Mouse (Mus musculus): ENCODE measurements around the gene Asgr1. TPM values are rescaled to one million over a fixed set of nuclear protein-coding genes. Genes with fewer than 3 reads are reported as not detected.

The Asgr1 gene
- polyA plus RNA-seq, 1 experiment from 2014 or later = 0.19 TPM

- Histone ChIP-seq H3K9ac (peak within 1 kb of the TSS; percentile 80; the same call in 1 of the 2 replicates), H3K4me2 (peak within 1 kb of the TSS; percentile 85), H3K27ac (ENCODE audit: poor library complexity, severe bottlenecking) (0 out of 2 replicates have a peak within 1 kb of the TSS, but pooled peaks have one; percentile 61), H3K9me3 (replicated peaks) (no peaks in the 10 kb centered on the region), H3K4me1 (replicated peaks) (peaks cover 56% of the 10 kb centered on the region), H3K4me3 (0 out of 2 replicates have a peak within 1 kb of the TSS, but pooled peaks have one; percentile 57), H3K27me3 (replicated peaks) (no peaks in the 10 kb centered on the region), H3K36me3 (peaks cover 23% of the 10 kb centered on the region)
- ATAC-seq (ENCODE audit: insufficient number of reproducible peaks, low FRiP score) = no peak
- 65% methylated on average over 3 of the region's 3 CpGs for WGBS
These were observed 37.2 kb upstream of the Asgr1 start, which contains the start of gene Dlg4 for GRCm38 (mm10) chr11:70016669-70017068. Gene Dlg4 (plus strand): TSS chr11:70016942.

GRCm38 (mm10) chr11:70017199-70017767 lies 36.6 kb upstream of the Asgr1 start:
- ATAC-seq (ENCODE audit: insufficient number of reproducible peaks, low FRiP score) = no peak
- Histone ChIP-seq H3K9ac (0 out of 2 replicates have a peak overlapping the region, but pooled peaks have one; percentile 41), H3K4me3 (no peak overlapping the region), H3K4me2 (peak overlapping the region; percentile 85), H3K9me3 (replicated peaks) (no peaks in the 10 kb centered on the region), H3K27me3 (replicated peaks) (no peaks in the 10 kb centered on the region), H3K36me3 (peaks cover 17% of the 10 kb centered on the region), H3K27ac (ENCODE audit: poor library complexity, severe bottlenecking) (no peak overlapping the region), H3K4me1 (replicated peaks) (peaks cover 57% of the 10 kb centered on the region)
- 40% methylated on average over 7 of the region's 7 CpGs for WGBS

GRCm38 (mm10) chr11:70018131-70018990 lies 35.5 kb upstream of the Asgr1 start:
- peak overlapping the region; percentile 57 for H3K4me3 ChIP-seq
- peaks cover 61% of the 10 kb centered on the region for H3K4me1 ChIP-seq (replicated peaks)
- no peak for ATAC-seq (ENCODE audit: insufficient number of reproducible peaks, low FRiP score)
- H3K9me3 ChIP-seq (replicated peaks) = no peaks in the 10 kb centered on the region
- H3K27ac ChIP-seq (ENCODE audit: poor library complexity, severe bottlenecking) = peak overlapping the region; percentile 61
- peak overlapping the region; percentile 80 for H3K9ac ChIP-seq
- peak overlapping the region; percentile 85 for H3K4me2 ChIP-seq
- H3K27me3 ChIP-seq (replicated peaks) = no peaks in the 10 kb centered on the region
- 2% methylated on average over 25 of the region's 25 CpGs for WGBS
- H3K36me3 ChIP-seq = peaks cover 6% of the 10 kb centered on the region

- H3K4me3 ChIP-seq = peak overlapping the region; percentile 57
- peaks cover 66% of the 10 kb centered on the region for H3K4me1 ChIP-seq (replicated peaks)
- peak overlapping the region; percentile 85 for H3K4me2 ChIP-seq
- no peaks in the 10 kb centered on the region for H3K36me3 ChIP-seq
- ATAC-seq (ENCODE audit: insufficient number of reproducible peaks, low FRiP score) = no peak
- no peaks in the 10 kb centered on the region for H3K9me3 ChIP-seq (replicated peaks)
- peak overlapping the region; percentile 66 for H3K27ac ChIP-seq (ENCODE audit: poor library complexity, severe bottlenecking)
- 0% methylated on average over 2 of the region's 2 CpGs for WGBS
- peak overlapping the region; percentile 34 for H3K9ac ChIP-seq
- H3K27me3 ChIP-seq (replicated peaks) = no peaks in the 10 kb centered on the region
These were observed 34.3 kb upstream of the Asgr1 start for GRCm38 (mm10) chr11:70019495-70020021.

GRCm38 (mm10) chr11:70020022-70020631 lies 33.8 kb upstream of the Asgr1 start:
- peak overlapping the region; percentile 34 for H3K9ac ChIP-seq
- H3K36me3 ChIP-seq = no peaks in the 10 kb centered on the region
- H3K4me2 ChIP-seq = peak overlapping the region; percentile 85
- H3K4me1 ChIP-seq (replicated peaks) = peaks cover 62% of the 10 kb centered on the region
- 22% methylated on average over 8 of the region's 8 CpGs for WGBS
- H3K27ac ChIP-seq (ENCODE audit: poor library complexity, severe bottlenecking) = peak overlapping the region; percentile 66
- no peaks in the 10 kb centered on the region for H3K9me3 ChIP-seq (replicated peaks)
- ATAC-seq (ENCODE audit: insufficient number of reproducible peaks, low FRiP score) = no peak
- H3K27me3 ChIP-seq (replicated peaks) = no peaks in the 10 kb centered on the region
- H3K4me3 ChIP-seq = peak overlapping the region; percentile 57

- Histone ChIP-seq H3K27ac (ENCODE audit: poor library complexity, severe bottlenecking) (peak overlapping the region; percentile 66), H3K4me2 (peak overlapping the region; percentile 85), H3K4me3 (peak overlapping the region; percentile 57), H3K27me3 (replicated peaks) (no peaks in the 10 kb centered on the region), H3K9ac (peak overlapping the region; percentile 68), H3K9me3 (replicated peaks) (no peaks in the 10 kb centered on the region), H3K4me1 (replicated peaks) (peaks cover 67% of the 10 kb centered on the region), H3K36me3 (no peaks in the 10 kb centered on the region)
- under 1% methylated on average over 8 of the region's 8 CpGs for WGBS
- ATAC-seq (ENCODE audit: insufficient number of reproducible peaks, low FRiP score) = peak; percentile 78
These were observed 33.1 kb upstream of the Asgr1 start for GRCm38 (mm10) chr11:70020731-70021263.

- H3K4me2 ChIP-seq = peak overlapping the region; percentile 85
- peak; percentile 85 for ATAC-seq (ENCODE audit: insufficient number of reproducible peaks, low FRiP score)
- H3K36me3 ChIP-seq = no peaks in the 10 kb centered on the region
- 3% methylated on average over 39 of the region's 40 CpGs for WGBS
- H3K9me3 ChIP-seq (replicated peaks) = no peaks in the 10 kb centered on the region
- H3K27ac ChIP-seq (ENCODE audit: poor library complexity, severe bottlenecking) = peak overlapping the region; percentile 66
- H3K4me3 ChIP-seq = peak overlapping the region; percentile 57
- no peaks in the 10 kb centered on the region for H3K27me3 ChIP-seq (replicated peaks)
- H3K9ac ChIP-seq = peak overlapping the region; percentile 68
- H3K4me1 ChIP-seq (replicated peaks) = peaks cover 74% of the 10 kb centered on the region
These were observed 32.4 kb upstream of the Asgr1 start for GRCm38 (mm10) chr11:70021264-70022132.

- H3K9me3 ChIP-seq (replicated peaks) = no peaks in the 10 kb centered on the region
- peak overlapping the region; percentile 75 for H3K4me2 ChIP-seq
- H3K27me3 ChIP-seq (replicated peaks) = no peaks in the 10 kb centered on the region
- 8% methylated on average over 20 of the region's 29 CpGs for WGBS
- no peak for ATAC-seq (ENCODE audit: insufficient number of reproducible peaks, low FRiP score)
- H3K4me3 ChIP-seq = peak overlapping the region; percentile 46
- H3K4me1 ChIP-seq (replicated peaks) = peaks cover 80% of the 10 kb centered on the region
- no peaks in the 10 kb centered on the region for H3K36me3 ChIP-seq
- H3K27ac ChIP-seq (ENCODE audit: poor library complexity, severe bottlenecking) = no peak overlapping the region
- peak overlapping the region; percentile 64 for H3K9ac ChIP-seq
These were observed 30.3 kb upstream of the Asgr1 start for GRCm38 (mm10) chr11:70023481-70024150.

GRCm38 (mm10) chr11:70024151-70024514 lies 29.8 kb upstream of the Asgr1 start:
- Histone ChIP-seq H3K9ac (peak overlapping the region; percentile 64), H3K27me3 (replicated peaks) (no peaks in the 10 kb centered on the region), H3K27ac (ENCODE audit: poor library complexity, severe bottlenecking) (no peak overlapping the region), H3K36me3 (no peaks in the 10 kb centered on the region), H3K9me3 (replicated peaks) (no peaks in the 10 kb centered on the region), H3K4me2 (peak overlapping the region; percentile 75), H3K4me1 (replicated peaks) (peaks cover 80% of the 10 kb centered on the region), H3K4me3 (peak overlapping the region; percentile 46)
- ATAC-seq (ENCODE audit: insufficient number of reproducible peaks, low FRiP score) = no peak
- 17% methylated on average over 6 of the region's 6 CpGs for WGBS
